Mouse (Mus musculus) testis, adult 2 months (tissue): ENCODE results near the gene Akap13. TPM values are rescaled to one million over a fixed set of nuclear protein-coding genes. Genes with fewer than 3 reads are reported as not detected.

Source experiments
- H3K27ac ChIP-seq: fragments of 200-500 bp; 2 replicates; pipeline ENCODE4 v1.5.1; 2012; ENCODE audit warnings: low read depth, low read length; ENCODE audit not compliant: control insufficient read depth, insufficient read depth
- H3K27me3 ChIP-seq: fragments of 200-500 bp; 2 replicates; pipeline ENCODE4 v1.6.1; 2012; ENCODE audit warnings: mild to moderate bottlenecking, low read length, moderate library complexity; ENCODE audit not compliant: control insufficient read depth, insufficient read depth
- H3K36me3 ChIP-seq: fragments of 200-500 bp; 2 replicates; pipeline ENCODE4 v1.6.1; 2012; ENCODE audit warnings: mild to moderate bottlenecking, low read length; ENCODE audit not compliant: control insufficient read depth, insufficient read depth
- H3K4me1 ChIP-seq: fragments of 200-500 bp; 2 replicates; pipeline ENCODE4 v1.6.1; 2012; ENCODE audit warnings: low read length; ENCODE audit not compliant: control insufficient read depth, insufficient read depth
- H3K4me3 ChIP-seq: fragments of 200-500 bp; 2 replicates; pipeline ENCODE4 v1.5.1; 2012; ENCODE audit warnings: low read depth, mild to moderate bottlenecking, low read length, moderate library complexity, mixed read lengths; ENCODE audit not compliant: control insufficient read depth
- CTCF ChIP-seq: fragments of 200-500 bp; IDR thresholded peaks from 2 replicates; pipeline ENCODE4 v1.5.1; 2012; ENCODE audit warnings: low read depth, mild to moderate bottlenecking, inconsistent platforms, low read length, moderate library complexity; ENCODE audit not compliant: control insufficient read depth, insufficient read depth, insufficient replicate concordance
- POLR2A ChIP-seq: fragments of 200-500 bp; IDR thresholded peaks from 2 replicates; pipeline ENCODE4 v1.6.1; 2012; ENCODE audit warnings: low read depth, mild to moderate bottlenecking, inconsistent platforms, low read length, moderate library complexity; ENCODE audit not compliant: control insufficient read depth
- polyA plus RNA-seq: library from polyadenylated mRNA; depleted of rRNA; stranded (reverse); fragments of >200 nt; gene quantifications from 2 replicates; pipeline ENCODE4 v1.2.3, GENCODE M21; 2012

Gene Akap13
- polyA plus RNA-seq, 1 experiment = 4.1 TPM

DNA sequence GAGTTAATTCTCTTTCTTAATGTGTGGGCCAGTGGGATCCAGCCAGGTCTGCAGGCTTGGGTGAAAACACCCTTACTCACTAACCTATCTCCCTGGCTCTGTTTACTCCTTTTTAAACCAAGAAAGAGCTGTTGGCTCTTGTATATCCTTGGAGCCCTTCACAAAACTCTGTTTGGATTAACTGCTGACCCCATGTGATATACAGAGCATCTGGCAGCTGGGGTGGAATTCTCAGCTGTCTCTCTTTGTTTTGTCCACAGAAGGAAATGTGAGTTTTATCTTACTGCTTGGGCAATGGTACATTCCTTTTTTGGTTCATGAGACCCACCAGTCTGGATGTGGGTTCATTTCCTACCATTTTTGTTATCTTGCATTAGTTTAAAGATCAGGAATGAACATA, 98.7 kb downstream of the Akap13 start:
- H3K4me3 ChIP-seq = no peak overlapping the region
- no peaks in the 10 kb centered on the region for H3K36me3 ChIP-seq
- H3K27me3 ChIP-seq = no peaks in the 10 kb centered on the region
- TF ChIP-seq CTCF (no peak), POLR2A (no peak)
- no peak overlapping the region for H3K27ac ChIP-seq
- peaks cover 3% of the 10 kb centered on the region; the same call in 1 of the 2 replicates for H3K4me1 ChIP-seq

DNA sequence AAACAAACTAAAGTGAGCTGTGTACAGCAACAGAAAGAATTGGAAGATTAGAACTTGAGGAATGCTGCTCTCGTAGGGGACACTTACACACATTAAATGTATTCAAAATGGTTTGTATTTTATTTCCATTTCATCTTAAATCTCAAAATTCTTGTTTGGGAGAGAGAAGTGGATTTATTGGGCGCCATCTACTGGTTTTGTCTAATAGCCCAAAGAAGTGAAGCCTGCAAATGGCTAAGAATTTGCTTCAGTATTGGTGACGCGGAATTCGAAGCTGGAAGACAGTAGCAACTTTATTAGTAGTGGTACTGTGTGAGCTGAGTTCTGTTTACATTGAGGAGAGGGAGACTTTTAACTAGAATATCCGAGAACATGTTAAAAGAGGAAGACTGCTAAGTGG, 100.6 kb downstream of the Akap13 start:
- no peak overlapping the region for H3K4me3 ChIP-seq
- H3K4me1 ChIP-seq = peaks cover 3% of the 10 kb centered on the region; the same call in 1 of the 2 replicates
- TF ChIP-seq CTCF (no peak), POLR2A (no peak)
- H3K27ac ChIP-seq = no peak overlapping the region
- no peaks in the 10 kb centered on the region for H3K36me3 ChIP-seq
- no peaks in the 10 kb centered on the region for H3K27me3 ChIP-seq

DNA sequence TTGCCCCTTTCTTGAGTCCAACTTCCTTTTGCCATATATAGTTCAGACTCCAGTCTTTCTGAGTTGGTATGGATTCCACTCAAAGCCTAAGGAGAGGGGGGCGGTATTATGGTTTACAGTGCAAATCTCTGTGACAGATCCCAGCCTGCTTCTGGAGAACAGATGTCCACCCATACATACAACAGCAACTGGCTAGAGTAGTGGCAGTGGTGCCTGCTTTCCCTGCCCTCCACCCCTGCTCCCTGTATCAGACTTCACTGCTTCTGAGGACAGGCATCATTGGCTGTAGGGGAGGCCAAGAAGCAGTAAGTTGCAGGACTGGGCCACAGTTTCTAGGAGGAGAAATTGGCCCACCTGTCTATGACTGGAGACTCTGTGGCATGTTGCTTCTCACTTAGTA, 102.9 kb downstream of the Akap13 start:
- no peak for TF ChIP-seq POLR2A
- no peak for TF ChIP-seq CTCF
- Histone ChIP-seq H3K4me3 (no peak overlapping the region), H3K27ac (no peak overlapping the region), H3K4me1 (peaks cover 3% of the 10 kb centered on the region; the same call in 1 of the 2 replicates), H3K27me3 (no peaks in the 10 kb centered on the region), H3K36me3 (no peaks in the 10 kb centered on the region)

DNA sequence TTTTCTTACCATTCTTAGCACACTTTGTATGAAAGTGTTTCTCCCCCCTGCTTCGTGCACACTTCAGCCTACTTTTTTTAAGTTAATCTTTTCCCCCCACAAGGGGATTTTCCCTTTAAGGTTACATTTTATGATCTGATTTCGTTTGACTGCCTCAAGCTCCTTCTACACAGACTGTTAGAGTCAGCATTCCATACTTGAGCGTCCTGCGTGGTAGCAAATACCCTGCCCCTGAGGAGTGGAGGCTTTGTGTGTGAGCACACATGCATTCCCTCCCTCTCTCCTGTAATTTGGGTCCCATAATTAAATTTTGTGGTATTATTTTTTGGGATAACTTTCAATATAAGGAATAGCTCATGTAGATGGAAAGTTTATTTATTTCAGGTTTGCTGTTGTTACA, 103.8 kb downstream of the Akap13 start:
- TF ChIP-seq POLR2A (no peak), CTCF (no peak)
- Histone ChIP-seq H3K27me3 (no peaks in the 10 kb centered on the region), H3K27ac (no peak overlapping the region), H3K36me3 (no peaks in the 10 kb centered on the region), H3K4me3 (no peak overlapping the region), H3K4me1 (peaks cover 3% of the 10 kb centered on the region; the same call in 1 of the 2 replicates)

DNA sequence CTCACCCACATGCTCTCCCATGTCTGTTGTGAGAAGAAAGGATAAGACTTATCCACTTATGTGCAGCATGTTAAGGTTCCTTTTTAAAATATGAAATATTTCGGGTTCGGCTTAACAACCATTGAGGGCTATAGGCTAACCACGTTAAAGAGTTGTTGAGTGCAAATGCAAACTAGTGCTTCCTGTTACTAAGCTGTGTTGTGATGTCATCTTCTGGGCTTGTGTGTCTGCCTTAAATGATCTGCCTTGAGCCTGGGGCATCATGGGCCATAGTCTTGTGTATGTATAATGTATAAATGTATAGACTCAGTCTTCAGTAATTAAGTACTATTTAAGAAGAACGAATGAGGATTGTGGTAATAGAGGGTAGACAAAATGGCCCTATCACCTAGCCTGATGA, 104.6 kb downstream of the Akap13 start:
- Histone ChIP-seq H3K4me3 (no peak overlapping the region), H3K27me3 (no peaks in the 10 kb centered on the region), H3K4me1 (peaks cover 3% of the 10 kb centered on the region; the same call in 1 of the 2 replicates), H3K36me3 (no peaks in the 10 kb centered on the region), H3K27ac (no peak overlapping the region)
- no peak for TF ChIP-seq POLR2A
- TF ChIP-seq CTCF = no peak

DNA sequence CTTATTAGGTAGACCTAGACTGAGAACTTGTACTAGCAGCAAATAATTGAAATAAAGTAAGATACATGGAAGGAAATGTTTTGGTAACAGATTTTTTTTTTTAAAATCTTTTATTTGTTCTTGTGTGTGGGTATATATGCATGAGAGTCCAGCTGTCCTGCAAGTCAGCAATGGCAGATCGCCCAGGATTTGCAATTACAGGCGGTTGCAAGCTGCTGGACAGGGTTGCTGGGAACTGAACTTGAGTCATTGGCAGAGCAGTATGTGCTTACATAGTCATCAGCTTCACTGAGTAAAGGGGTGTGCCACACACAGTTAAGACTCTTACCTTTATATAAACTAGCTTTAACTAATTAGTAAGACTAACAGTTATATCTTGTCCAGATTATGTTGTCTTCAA, 105.2 kb downstream of the Akap13 start:
- TF ChIP-seq POLR2A (no peak), CTCF (no peak)
- Histone ChIP-seq H3K4me3 (no peak overlapping the region), H3K27me3 (no peaks in the 10 kb centered on the region), H3K27ac (no peak overlapping the region), H3K4me1 (peaks cover 1% of the 10 kb centered on the region; the same call in 1 of the 2 replicates), H3K36me3 (no peaks in the 10 kb centered on the region)

DNA sequence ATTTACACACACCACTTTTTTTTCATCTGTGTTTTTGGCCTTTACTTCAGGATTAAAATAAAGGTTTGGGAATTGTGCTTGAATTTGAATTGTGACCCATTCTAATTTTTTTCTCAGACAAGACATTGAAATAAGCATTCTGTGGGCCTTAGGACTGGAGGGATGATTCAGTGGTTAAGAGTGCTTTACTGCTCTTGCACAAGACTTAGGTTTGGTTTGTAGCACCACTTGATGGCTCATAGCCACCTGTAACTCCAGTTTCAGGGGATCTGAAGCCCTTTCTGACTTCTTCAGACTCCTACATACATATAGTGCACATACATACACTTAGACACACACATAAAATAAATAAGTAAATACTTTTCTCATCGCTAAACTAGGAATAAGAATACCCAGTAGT, 105.8 kb downstream of the Akap13 start:
- no peaks in the 10 kb centered on the region for H3K27me3 ChIP-seq
- no peak overlapping the region for H3K27ac ChIP-seq
- H3K36me3 ChIP-seq = no peaks in the 10 kb centered on the region
- TF ChIP-seq POLR2A (no peak), CTCF (no peak)
- no peaks in the 10 kb centered on the region for H3K4me1 ChIP-seq
- H3K4me3 ChIP-seq = no peak overlapping the region

DNA sequence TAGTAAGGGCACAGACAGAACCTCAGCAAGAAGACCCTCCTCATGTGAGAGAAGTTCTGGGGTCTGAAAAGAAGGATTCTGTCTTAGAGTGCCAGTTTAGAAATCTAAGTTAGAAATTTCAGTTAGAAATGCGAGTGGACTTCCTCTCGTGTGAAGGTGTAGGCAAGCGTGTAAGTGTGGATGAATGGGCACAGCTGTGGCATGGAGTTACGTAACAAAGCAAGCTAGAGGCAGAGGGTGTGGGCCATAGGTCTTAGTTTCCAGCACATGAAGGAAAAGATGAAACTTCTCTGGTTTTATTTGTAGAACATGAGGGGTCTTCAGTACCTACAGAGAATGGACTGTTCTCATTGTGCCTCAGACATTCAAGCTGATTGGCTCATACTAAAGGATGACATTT, 112.9 kb downstream of the Akap13 start:
- Histone ChIP-seq H3K36me3 (no peaks in the 10 kb centered on the region), H3K4me3 (no peak overlapping the region), H3K4me1 (no peaks in the 10 kb centered on the region), H3K27ac (no peak overlapping the region), H3K27me3 (no peaks in the 10 kb centered on the region)
- TF ChIP-seq CTCF = no peak
